Mouse (Mus musculus) megakaryocyte, embryonic 14.5 days (primary cell): ENCODE data around the gene Smtn. TPM values are rescaled to one million over a fixed set of nuclear protein-coding genes. Genes with fewer than 3 reads are reported as not detected.

Experiments used
- H3K27me3 ChIP-seq: replicated peaks from 2 replicates; pipeline ENCODE3; 2012; ENCODE audit warnings: inconsistent platforms
- H3K36me3 ChIP-seq: replicated peaks from 2 replicates; pipeline ENCODE3; 2012; ENCODE audit warnings: low read length, inconsistent platforms, mixed read lengths
- H3K4me1 ChIP-seq: 2 replicates; pipeline ENCODE4 v1.6.1; 2012; ENCODE audit warnings: inconsistent platforms
- H3K4me3 ChIP-seq: replicated peaks from 2 replicates; pipeline ENCODE3; 2012; ENCODE audit warnings: moderate library complexity, mild to moderate bottlenecking, inconsistent platforms
- H3K9me3 ChIP-seq: 2 replicates; pipeline ENCODE4 v1.6.1; 2012; ENCODE audit warnings: inconsistent platforms
- FLI1 ChIP-seq: IDR thresholded peaks from 2 replicates; pipeline ENCODE4 v1.6.1; 2012; ENCODE audit warnings: low read length, inconsistent platforms, mixed read lengths
- GATA1 ChIP-seq: IDR thresholded peaks from 3 replicates; pipeline ENCODE4 v1.6.1; 2012; ENCODE audit warnings: mixed read lengths, low read length, inconsistent platforms, borderline replicate concordance
- polyA plus RNA-seq: library from polyadenylated mRNA; stranded (reverse); fragments of >175 nt; gene quantifications from 2 replicates; pipeline ENCODE4 v1.2.3, GENCODE M21; 2012; ENCODE audit warnings: low replicate concordance; ENCODE audit not compliant: insufficient read depth

Gene Smtn
- polyA plus RNA-seq, 1 experiment, result 117 TPM

DNA sequence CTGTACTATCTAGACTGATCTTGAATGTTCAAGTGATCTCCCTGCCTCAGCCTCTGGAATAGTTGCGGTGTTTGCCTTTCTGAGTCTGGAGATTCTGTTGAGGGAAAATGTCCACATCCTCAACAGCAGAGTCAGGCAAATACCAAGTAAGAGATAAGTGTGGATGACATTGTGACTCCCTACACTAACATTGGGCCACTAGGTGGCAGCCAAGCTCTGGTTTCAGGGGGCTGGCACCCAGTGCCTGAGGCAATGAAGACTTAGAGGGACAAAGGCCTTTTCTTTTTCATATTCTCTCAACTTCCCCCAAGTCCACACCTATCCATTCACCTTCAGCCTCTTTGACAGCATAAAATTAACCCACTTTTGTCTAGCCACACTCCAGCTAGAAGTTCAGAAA is 67.9 kb downstream of the Smtn start:
- Histone ChIP-seq H3K27me3 (peaks cover 6% of the 10 kb centered on the region), H3K36me3 (no peaks in the 10 kb centered on the region), H3K4me3 (no peak overlapping the region), H3K4me1 (peaks cover 25% of the 10 kb centered on the region), H3K9me3 (peaks cover 7% of the 10 kb centered on the region)
- TF ChIP-seq GATA1, result no peak
- no peak for TF ChIP-seq FLI1

DNA sequence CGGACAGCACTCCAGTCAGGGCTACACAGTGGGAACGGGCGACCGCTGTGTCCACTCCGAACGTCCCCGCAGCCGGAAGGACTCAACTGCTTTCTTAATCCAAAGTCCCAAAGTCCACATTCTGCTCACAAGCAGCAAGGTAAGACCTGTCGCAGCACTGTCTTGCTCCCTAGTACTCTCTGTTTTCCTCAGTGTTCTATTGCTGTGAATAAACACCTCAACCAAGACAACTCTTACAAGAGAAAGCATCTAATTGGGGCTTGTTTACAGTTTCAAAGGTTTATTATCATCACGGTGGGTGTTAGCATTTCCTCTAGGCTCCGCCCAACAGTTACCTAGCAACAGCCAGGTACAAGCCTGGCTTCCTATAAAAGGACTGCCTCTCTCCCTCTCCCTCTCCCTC is 69.0 kb downstream of the Smtn start:
- H3K4me1 ChIP-seq, result peaks cover 33% of the 10 kb centered on the region
- TF ChIP-seq FLI1, result no peak
- TF ChIP-seq GATA1, result no peak
- H3K9me3 ChIP-seq, result peaks cover 7% of the 10 kb centered on the region
- H3K4me3 ChIP-seq, result no peak overlapping the region
- H3K36me3 ChIP-seq, result no peaks in the 10 kb centered on the region
- H3K27me3 ChIP-seq, result peaks cover 6% of the 10 kb centered on the region

Other genes starting within 250 kb of the Smtn start
- 17.8 and 33.7 TPM in 2 replicates for gene Pik3ip1, start 210.2 kb downstream of the Smtn start, polyA plus RNA-seq
- gene Limk2, start 131.4 kb downstream of the Smtn start, polyA plus RNA-seq, result 16.4 and 34.1 TPM in 2 replicates
- 1.8 TPM in 1 of 2 replicates, not detected in the other for gene Rnf185, start 88.2 kb downstream of the Smtn start, polyA plus RNA-seq
- gene Pla2g3, start 52.3 kb downstream of the Smtn start, polyA plus RNA-seq, result 0.11 TPM in 1 of 2 replicates, not detected in the other
- 4.1 and 7.0 TPM in 2 replicates for gene Inpp5j, start 35.8 kb downstream of the Smtn start, polyA plus RNA-seq
- 262 and 336 TPM in 2 replicates for gene Selenom, start 25.9 kb downstream of the Smtn start, polyA plus RNA-seq
- 0.38 and 1.6 TPM in 2 replicates for gene Morc2a, start 108.6 kb upstream of the Smtn start, polyA plus RNA-seq